Mouse (Mus musculus): Measurements from ENCODE around the gene Rgs7. TPM values are rescaled to one million over a fixed set of nuclear protein-coding genes. Genes with fewer than 3 reads are reported as not detected.

Gene Rgs7
- total and polyA plus RNA-seq, 3 experiments: not detected

DNA sequence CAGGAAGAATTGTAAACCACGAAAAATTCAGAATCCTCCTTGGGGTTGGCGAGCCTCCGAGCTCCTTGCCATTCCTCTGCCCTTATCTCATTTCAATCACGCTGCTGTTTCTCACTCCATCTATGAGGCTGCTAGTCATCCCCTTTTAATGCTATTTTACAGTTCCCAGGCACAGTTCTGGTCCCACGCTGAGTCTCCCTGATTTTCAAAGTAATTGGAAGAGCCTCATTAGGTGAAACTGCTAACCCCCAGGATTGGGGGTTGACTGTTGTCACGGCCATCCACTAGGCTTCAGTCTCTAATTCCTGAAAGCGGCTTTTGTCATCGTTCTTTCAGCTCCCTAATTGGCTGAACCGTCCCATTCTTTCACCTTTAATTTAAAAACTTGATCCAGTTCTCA lies 76.6 kb downstream of the Rgs7 start:
- Histone ChIP-seq H3K79me2 (ENCODE audit: control insufficient read depth, insufficient read depth, low read length, poor library complexity) (no peaks in the 10 kb centered on the region), H3K4me1 (ENCODE audit: control insufficient read depth in 1 of 2, insufficient read depth in 2 of 2, low read length in 2 of 2) (no peaks in the 10 kb centered on the region), H3K36me3 (ENCODE audit: control insufficient read depth in 1 of 2, insufficient read depth in 2 of 2, low read length in 2 of 2) (no peaks in the 10 kb centered on the region), H3K4me3 (ENCODE audit: control insufficient read depth in 1 of 2, insufficient read depth in 1 of 2, low read depth in 2 of 2, low read length in 2 of 2) (no peak overlapping the region), H3K9me3 (replicated peaks; ENCODE audit: insufficient read depth, low read length) (no peaks in the 10 kb centered on the region), H3K27me3 (ENCODE audit: control insufficient read depth in 1 of 2, insufficient read depth in 2 of 2, low read length in 2 of 2) (no peaks in the 10 kb centered on the region), H3K27ac (ENCODE audit: control insufficient read depth, low read depth, low read length) (no peak overlapping the region), H3K9ac (ENCODE audit: control insufficient read depth, low read depth, low read length, poor library complexity, severe bottlenecking) (no peak overlapping the region)
- DNase-seq (ENCODE audit: low read depth, low spot score): no peak
- no peak for TF ChIP-seq HCFC1 (IDR thresholded peaks at IDR 0.05; ENCODE audit: low read depth, low read length)
- TF ChIP-seq MAZ (IDR thresholded peaks at IDR 0.05; ENCODE audit: low read depth, low read length): no peak
- no peak for TF ChIP-seq POLR2A (IDR thresholded peaks at IDR 0.05; ENCODE audit: control insufficient read depth in 1 of 2, insufficient read depth in 1 of 2, low read depth in 1 of 2, low read length in 2 of 2, poor library complexity in 1 of 2)
- no peak for TF ChIP-seq ETS1 (IDR thresholded peaks at IDR 0.05; ENCODE audit: low read depth, low read length)
- TF ChIP-seq UBTF (IDR thresholded peaks at IDR 0.05; ENCODE audit: borderline replicate concordance, insufficient read depth, low read depth, low read length): no peak

DNA sequence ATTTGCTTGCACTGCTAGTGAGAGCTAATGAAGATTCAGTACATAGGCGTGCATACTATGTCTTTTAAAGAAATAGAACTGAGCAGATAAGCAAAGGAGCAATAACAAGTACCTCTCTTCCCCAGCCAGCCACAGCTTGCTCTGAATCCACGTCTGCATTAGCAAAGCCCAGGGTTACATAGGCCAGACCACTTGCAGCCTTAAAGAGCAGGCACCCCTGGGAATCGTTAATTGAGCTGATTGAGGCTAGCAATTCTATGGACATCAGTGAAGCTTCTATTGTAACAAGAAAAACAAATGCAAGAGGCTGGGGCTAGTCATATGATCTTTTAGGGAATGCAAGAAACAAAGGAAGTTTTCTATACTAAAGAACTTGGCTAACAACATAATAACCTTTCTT lies 81.9 kb downstream of the Rgs7 start:
- Histone ChIP-seq H3K27ac (ENCODE audit: control insufficient read depth, low read depth, low read length) (no peak overlapping the region), H3K9ac (ENCODE audit: control insufficient read depth, low read depth, low read length, poor library complexity, severe bottlenecking) (no peak overlapping the region), H3K27me3 (ENCODE audit: control insufficient read depth in 1 of 2, insufficient read depth in 2 of 2, low read length in 2 of 2) (no peaks in the 10 kb centered on the region), H3K79me2 (ENCODE audit: control insufficient read depth, insufficient read depth, low read length, poor library complexity) (no peaks in the 10 kb centered on the region), H3K4me1 (ENCODE audit: control insufficient read depth in 1 of 2, insufficient read depth in 2 of 2, low read length in 2 of 2) (no peaks in the 10 kb centered on the region), H3K9me3 (replicated peaks; ENCODE audit: insufficient read depth, low read length) (no peaks in the 10 kb centered on the region), H3K36me3 (ENCODE audit: control insufficient read depth in 1 of 2, insufficient read depth in 2 of 2, low read length in 2 of 2) (no peaks in the 10 kb centered on the region), H3K4me3 (ENCODE audit: control insufficient read depth in 1 of 2, insufficient read depth in 1 of 2, low read depth in 2 of 2, low read length in 2 of 2) (no peak overlapping the region)
- no peak for DNase-seq (ENCODE audit: low read depth, low spot score)
- TF ChIP-seq MAFK (IDR thresholded peaks at IDR 0.05; ENCODE audit: borderline replicate concordance, low read depth, low read length) (no peak), JUND (IDR thresholded peaks at IDR 0.05; ENCODE audit: low read depth, low read length) (no peak), TBP (IDR thresholded peaks at IDR 0.05; ENCODE audit: low read depth, low read length) (no peak), NRF1 (IDR thresholded peaks at IDR 0.05; ENCODE audit: insufficient read depth, low read depth, low read length, poor library complexity, severe bottlenecking) (no peak)

DNA sequence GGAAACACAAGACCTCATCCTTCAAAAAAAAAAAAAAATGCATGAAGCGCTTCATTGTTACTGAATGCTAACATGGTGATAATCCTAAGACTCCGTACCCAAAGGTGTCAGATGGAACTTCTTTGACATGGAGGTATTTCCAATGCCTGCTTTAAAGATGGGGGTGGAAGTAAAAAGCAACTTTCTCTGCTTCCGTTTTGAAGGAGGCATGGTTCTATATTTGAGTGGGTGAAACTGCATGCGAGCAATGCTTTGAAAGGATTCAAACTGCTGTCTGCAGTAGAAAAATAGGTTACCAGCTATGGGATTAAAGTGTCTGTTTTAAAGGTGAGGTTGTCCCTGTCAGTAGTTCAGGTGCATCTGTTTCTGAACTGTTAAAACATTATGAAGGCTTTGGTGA lies 100.4 kb downstream of the Rgs7 start:
- no peaks in the 10 kb centered on the region for H3K4me1 ChIP-seq (ENCODE audit: control insufficient read depth in 1 of 2, insufficient read depth in 2 of 2, low read length in 2 of 2)
- no peak for TF ChIP-seq MYB (IDR thresholded peaks at IDR 0.05; ENCODE audit: low read depth, low read length)
- no peak for TF ChIP-seq TCF12 (IDR thresholded peaks at IDR 0.05; ENCODE audit: low read depth, low read length)
- no peak for TF ChIP-seq CTCF (IDR thresholded peaks at IDR 0.05 in 2 of 3, conservative IDR thresholded peaks at IDR 0.05 in 1 of 3; ENCODE audit: control insufficient read depth in 1 of 3, insufficient read depth in 1 of 3, low read depth in 2 of 3, low read length in 3 of 3, poor library complexity in 1 of 3, severe bottlenecking in 1 of 3)
- TF ChIP-seq TAL1 (IDR thresholded peaks at IDR 0.05; ENCODE audit: low read length): no peak
- TF ChIP-seq ZKSCAN1 (IDR thresholded peaks at IDR 0.05; ENCODE audit: low read depth, low read length): no peak
- no peak for TF ChIP-seq POLR2AphosphoS2 (IDR thresholded peaks at IDR 0.05; ENCODE audit: low read length)
- no peak for TF ChIP-seq ELF1 (IDR thresholded peaks at IDR 0.05; ENCODE audit: low read depth, low read length)
- no peak for TF ChIP-seq MAFK (IDR thresholded peaks at IDR 0.05; ENCODE audit: borderline replicate concordance, low read depth, low read length)
- TF ChIP-seq MEF2A (IDR thresholded peaks at IDR 0.05; ENCODE audit: extremely low read depth, insufficient replicate concordance, low read depth, low read length, poor library complexity, severe bottlenecking): no peak
- TF ChIP-seq NELFE (IDR thresholded peaks at IDR 0.05; ENCODE audit: low read depth, low read length): no peak
- no peak for TF ChIP-seq KAT2A (conservative IDR thresholded peaks at IDR 0.05; ENCODE audit: low read depth, low read length)
- TF ChIP-seq ETS1 (IDR thresholded peaks at IDR 0.05; ENCODE audit: low read depth, low read length): no peak
- TF ChIP-seq USF1 (IDR thresholded peaks at IDR 0.05; ENCODE audit: low read depth, low read length): no peak
- no peak for TF ChIP-seq MAX (IDR thresholded peaks at IDR 0.05; ENCODE audit: low read length)
- no peak for TF ChIP-seq USF2 (IDR thresholded peaks at IDR 0.05; ENCODE audit: borderline replicate concordance in 1 of 2, insufficient read depth in 1 of 2, low read depth in 1 of 2, low read length in 2 of 2)
- TF ChIP-seq NRF1 (IDR thresholded peaks at IDR 0.05; ENCODE audit: insufficient read depth, low read depth, low read length, poor library complexity, severe bottlenecking): no peak
- no peak for TF ChIP-seq SIN3A (IDR thresholded peaks at IDR 0.05; ENCODE audit: low read length)
- TF ChIP-seq POLR2A (IDR thresholded peaks at IDR 0.05; ENCODE audit: control insufficient read depth in 1 of 2, insufficient read depth in 1 of 2, low read depth in 1 of 2, low read length in 2 of 2, poor library complexity in 1 of 2): no peak
- TF ChIP-seq MXI1 (IDR thresholded peaks at IDR 0.05; ENCODE audit: low read depth, low read length): no peak
- TF ChIP-seq RAD21 (IDR thresholded peaks at IDR 0.05; ENCODE audit: low read depth, low read length): no peak
- H3K9me3 ChIP-seq (replicated peaks; ENCODE audit: insufficient read depth, low read length): no peaks in the 10 kb centered on the region
- no peaks in the 10 kb centered on the region for H3K79me2 ChIP-seq (ENCODE audit: control insufficient read depth, insufficient read depth, low read length, poor library complexity)
- H3K4me3 ChIP-seq (ENCODE audit: control insufficient read depth in 1 of 2, insufficient read depth in 1 of 2, low read depth in 2 of 2, low read length in 2 of 2): no peak overlapping the region
- no peak for DNase-seq (ENCODE audit: low read depth, low spot score)
- no peaks in the 10 kb centered on the region for H3K27me3 ChIP-seq (ENCODE audit: control insufficient read depth in 1 of 2, insufficient read depth in 2 of 2, low read length in 2 of 2)
- H3K9ac ChIP-seq (ENCODE audit: control insufficient read depth, low read depth, low read length, poor library complexity, severe bottlenecking): no peak overlapping the region
- no peaks in the 10 kb centered on the region for H3K36me3 ChIP-seq (ENCODE audit: control insufficient read depth in 1 of 2, insufficient read depth in 2 of 2, low read length in 2 of 2)
- H3K27ac ChIP-seq (ENCODE audit: control insufficient read depth, low read depth, low read length): no peak overlapping the region

Data from MEL (cell line).